Mouse (Mus musculus): Measurements from ENCODE around the gene Hs3st3a1. TPM values are rescaled to one million over a fixed set of nuclear protein-coding genes. Genes with fewer than 3 reads are reported as not detected.

Gene Hs3st3a1
- polyA plus RNA-seq, 1 experiment from 2014 or later: 2.6 TPM

- Histone ChIP-seq H3K36me3 (no peaks in the 10 kb centered on the region), H3K4me2 (no peak overlapping the region), H3K9ac (no peak overlapping the region), H3K4me3 (no peak overlapping the region), H3K4me1 (peaks cover 29% of the 10 kb centered on the region), H3K27ac (no peak overlapping the region), H3K9me3 (no peaks in the 10 kb centered on the region), H3K27me3 (peaks cover 15% of the 10 kb centered on the region)
- 33% methylated on average over 3 of the region's 3 CpGs for WGBS
- ATAC-seq (ENCODE audit: insufficient number of reproducible peaks, low FRiP score, low TSS enrichment, low read depth): no peak
These were observed 3.8 kb downstream of the Hs3st3a1 start for GRCm38 (mm10) chr11:64438909-64439308.

- no peaks in the 10 kb centered on the region for H3K9me3 ChIP-seq
- WGBS: 25% methylated on average over 8 of the region's 8 CpGs
- peak overlapping the region; percentile 5; the same call in 1 of the 2 replicates for H3K4me2 ChIP-seq
- H3K27ac ChIP-seq: no peak overlapping the region
- no peak overlapping the region for H3K9ac ChIP-seq
- no peak overlapping the region for H3K4me3 ChIP-seq
- H3K36me3 ChIP-seq: no peaks in the 10 kb centered on the region
- peaks cover 6% of the 10 kb centered on the region; the same call in 1 of the 2 replicates for H3K27me3 ChIP-seq
- ATAC-seq (ENCODE audit: insufficient number of reproducible peaks, low FRiP score, low TSS enrichment, low read depth): no peak
- H3K4me1 ChIP-seq: peaks cover 10% of the 10 kb centered on the region
These were observed 7.0 kb downstream of the Hs3st3a1 start for GRCm38 (mm10) chr11:64442119-64442518.

GRCm38 (mm10) chr11:64442701-64443100 lies 7.6 kb downstream of the Hs3st3a1 start:
- peaks cover 6% of the 10 kb centered on the region; the same call in 1 of the 2 replicates for H3K27me3 ChIP-seq
- no peak overlapping the region for H3K9ac ChIP-seq
- no peaks in the 10 kb centered on the region for H3K36me3 ChIP-seq
- no peak overlapping the region for H3K27ac ChIP-seq
- H3K4me2 ChIP-seq: no peak overlapping the region
- H3K9me3 ChIP-seq: no peaks in the 10 kb centered on the region
- H3K4me3 ChIP-seq: no peak overlapping the region
- 35% methylated on average over 3 of the region's 3 CpGs for WGBS
- ATAC-seq (ENCODE audit: insufficient number of reproducible peaks, low FRiP score, low TSS enrichment, low read depth): no peak
- peaks cover 9% of the 10 kb centered on the region for H3K4me1 ChIP-seq

GRCm38 (mm10) chr11:64445227-64445626 lies 10.1 kb downstream of the Hs3st3a1 start:
- 76% methylated on average over 1 of the region's 1 CpGs for WGBS
- Histone ChIP-seq H3K27ac (no peak overlapping the region), H3K36me3 (no peaks in the 10 kb centered on the region), H3K9me3 (no peaks in the 10 kb centered on the region), H3K9ac (no peak overlapping the region), H3K4me1 (peaks cover 7% of the 10 kb centered on the region), H3K4me3 (no peak overlapping the region), H3K27me3 (peaks cover 6% of the 10 kb centered on the region; the same call in 1 of the 2 replicates), H3K4me2 (no peak overlapping the region)
- no peak for ATAC-seq (ENCODE audit: insufficient number of reproducible peaks, low FRiP score, low TSS enrichment, low read depth)

GRCm38 (mm10) chr11:64448586-64449315 lies 13.6 kb downstream of the Hs3st3a1 start:
- Histone ChIP-seq H3K27me3 (no peaks in the 10 kb centered on the region), H3K9ac (no peak overlapping the region), H3K27ac (no peak overlapping the region), H3K4me3 (no peak overlapping the region), H3K36me3 (no peaks in the 10 kb centered on the region), H3K9me3 (no peaks in the 10 kb centered on the region), H3K4me1 (no peaks in the 10 kb centered on the region), H3K4me2 (no peak overlapping the region)
- WGBS: 75% methylated on average over 9 of the region's 9 CpGs
- ATAC-seq (ENCODE audit: insufficient number of reproducible peaks, low FRiP score, low TSS enrichment, low read depth): no peak

- Histone ChIP-seq H3K27ac (no peak overlapping the region), H3K27me3 (no peaks in the 10 kb centered on the region), H3K9ac (no peak overlapping the region), H3K36me3 (no peaks in the 10 kb centered on the region), H3K4me2 (no peak overlapping the region), H3K9me3 (no peaks in the 10 kb centered on the region), H3K4me3 (no peak overlapping the region), H3K4me1 (no peaks in the 10 kb centered on the region)
- WGBS: 80% methylated on average over 3 of the region's 3 CpGs
- ATAC-seq (ENCODE audit: insufficient number of reproducible peaks, low FRiP score, low TSS enrichment, low read depth): no peak
These were observed 26.6 kb downstream of the Hs3st3a1 start for GRCm38 (mm10) chr11:64461746-64462145.

- Histone ChIP-seq H3K27me3 (no peaks in the 10 kb centered on the region), H3K4me2 (no peak overlapping the region), H3K4me1 (peaks cover 15% of the 10 kb centered on the region; the same call in 1 of the 2 replicates), H3K36me3 (no peaks in the 10 kb centered on the region), H3K9me3 (no peaks in the 10 kb centered on the region), H3K9ac (no peak overlapping the region), H3K4me3 (no peak overlapping the region), H3K27ac (no peak overlapping the region)
- 50% methylated on average over 4 of the region's 4 CpGs for WGBS
- no peak; the same call in 1 of the 2 replicates for ATAC-seq (ENCODE audit: insufficient number of reproducible peaks, low FRiP score, low TSS enrichment, low read depth)
These were observed 33.6 kb downstream of the Hs3st3a1 start for GRCm38 (mm10) chr11:64468737-64469136.

GRCm38 (mm10) chr11:64470689-64471088 lies 35.6 kb downstream of the Hs3st3a1 start:
- ATAC-seq (ENCODE audit: insufficient number of reproducible peaks, low FRiP score, low TSS enrichment, low read depth): no peak
- peaks cover 15% of the 10 kb centered on the region; the same call in 1 of the 2 replicates for H3K4me1 ChIP-seq

GRCm38 (mm10) chr11:64473679-64474078 lies 38.5 kb downstream of the Hs3st3a1 start:
- H3K4me3 ChIP-seq: no peak overlapping the region
- H3K9me3 ChIP-seq: no peaks in the 10 kb centered on the region
- H3K27me3 ChIP-seq: no peaks in the 10 kb centered on the region
- no peak overlapping the region for H3K9ac ChIP-seq
- peaks cover 9% of the 10 kb centered on the region; the same call in 1 of the 2 replicates for H3K4me1 ChIP-seq
- no peak for ATAC-seq (ENCODE audit: insufficient number of reproducible peaks, low FRiP score, low TSS enrichment, low read depth)
- H3K4me2 ChIP-seq: no peak overlapping the region
- H3K36me3 ChIP-seq: no peaks in the 10 kb centered on the region
- 57% methylated on average over 3 of the region's 3 CpGs for WGBS
- H3K27ac ChIP-seq: no peak overlapping the region

More at GRCm38 (mm10) chr11:64470689-64471088, 35.6 kb downstream of the Hs3st3a1 start:
- H3K36me3 ChIP-seq: no peaks in the 10 kb centered on the region
- H3K4me3 ChIP-seq: no peak overlapping the region
- no peak overlapping the region for H3K9ac ChIP-seq
- no peaks in the 10 kb centered on the region for H3K27me3 ChIP-seq
- no peaks in the 10 kb centered on the region for H3K9me3 ChIP-seq
- H3K27ac ChIP-seq: no peak overlapping the region
- H3K4me2 ChIP-seq: no peak overlapping the region

GRCm38 (mm10) chr11:64481445-64481844 lies 46.3 kb downstream of the Hs3st3a1 start:
- Histone ChIP-seq H3K4me3 (no peak overlapping the region), H3K27ac (no peak overlapping the region), H3K9ac (no peak overlapping the region), H3K4me1 (peaks cover 9% of the 10 kb centered on the region), H3K9me3 (no peaks in the 10 kb centered on the region), H3K4me2 (no peak overlapping the region), H3K36me3 (no peaks in the 10 kb centered on the region), H3K27me3 (no peaks in the 10 kb centered on the region)
- WGBS: 56% methylated on average over 3 of the region's 3 CpGs
- no peak for ATAC-seq (ENCODE audit: insufficient number of reproducible peaks, low FRiP score, low TSS enrichment, low read depth)

GRCm38 (mm10) chr11:64489587-64490433 lies 54.7 kb downstream of the Hs3st3a1 start:
- H3K4me3 ChIP-seq: no peak overlapping the region
- WGBS: 44% methylated on average over 9 of the region's 9 CpGs
- H3K4me1 ChIP-seq: peaks cover 3% of the 10 kb centered on the region; the same call in 1 of the 2 replicates
- no peak overlapping the region for H3K4me2 ChIP-seq
- no peak overlapping the region for H3K9ac ChIP-seq
- ATAC-seq (ENCODE audit: insufficient number of reproducible peaks, low FRiP score, low TSS enrichment, low read depth): no peak
- H3K27ac ChIP-seq: no peak overlapping the region
- H3K27me3 ChIP-seq: no peaks in the 10 kb centered on the region
- no peaks in the 10 kb centered on the region for H3K9me3 ChIP-seq
- H3K36me3 ChIP-seq: no peaks in the 10 kb centered on the region

GRCm38 (mm10) chr11:64494448-64494847 lies 59.3 kb downstream of the Hs3st3a1 start:
- Histone ChIP-seq H3K27me3 (no peaks in the 10 kb centered on the region), H3K4me1 (peaks cover under 1% of the 10 kb centered on the region; the same call in 1 of the 2 replicates), H3K4me3 (no peak overlapping the region), H3K4me2 (no peak overlapping the region), H3K27ac (no peak overlapping the region), H3K9me3 (no peaks in the 10 kb centered on the region), H3K36me3 (no peaks in the 10 kb centered on the region), H3K9ac (no peak overlapping the region)
- no peak for ATAC-seq (ENCODE audit: insufficient number of reproducible peaks, low FRiP score, low TSS enrichment, low read depth)
- WGBS: 60% methylated on average over 2 of the region's 2 CpGs

Measured in limb, embryonic 15.5 days (tissue).